In the genomic region with DNA sequence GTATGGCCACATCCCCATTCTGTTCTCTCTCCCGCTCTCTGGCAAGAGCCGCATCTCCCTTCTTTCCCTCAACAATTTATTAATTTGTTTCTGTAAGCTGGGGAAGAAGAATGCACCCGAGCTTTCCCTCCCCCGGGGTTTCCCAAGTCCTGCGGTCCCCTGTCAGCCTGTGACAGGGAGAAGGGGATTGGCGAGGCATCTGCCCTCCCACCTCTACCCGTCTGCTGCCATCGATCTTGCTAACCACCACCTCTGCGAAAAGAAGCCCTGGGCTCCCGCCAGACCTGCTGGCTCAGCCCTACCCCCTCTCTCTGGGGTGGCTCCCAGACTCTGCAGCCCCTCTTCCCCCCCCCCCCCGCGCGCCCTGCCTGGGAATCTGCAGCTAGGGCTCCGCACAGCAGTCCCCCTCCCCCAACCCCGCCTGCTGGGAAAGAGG, we compare ENCODE assay signal across 8 mouse cellular contexts. TPM values are rescaled to one million over a fixed set of nuclear protein-coding genes. Genes with fewer than 3 reads are reported as not detected.
DNase-seq lines count a peak whose midpoint lies in the region; ATAC-seq lines count a peak whose summit lies in the region.
"Had no signal": no experiment of that assay in that cellular context is flagged by ENCODE, and none has a peak within 500 bp of the region (broad histone marks: within the 10 kb centered on the region; RNA-seq: fewer than 3 reads in every experiment).

No protein-coding gene starts in this region.

- intact Hi-C loops in left cerebral cortex, postnatal 4 days (cut with DNase I) = no loop called here

- no peak for DNase-seq in liver, embryonic 11.5 days (ENCODE audit: low spot score)
- no peak for DNase-seq in liver
- DNase-seq in frontal cortex, postnatal 10 days (ENCODE audit: low spot score in 2 of 2) = peak; percentile 63
- peak; percentile 52 for DNase-seq in left cerebral cortex, postnatal 4 days
- peak; percentile 56 to 65 for DNase-seq in right cerebral cortex, postnatal 36 days (ENCODE audit: low spot score in 2 of 2)
- DNase-seq in kidney, postnatal 10 days = no peak

- no peak overlapping the region for H3K27ac ChIP-seq in liver, embryonic 11.5 days (ENCODE audit: low read depth, low read length)

- H3K4me3 ChIP-seq in liver, embryonic 11.5 days (ENCODE audit: low read depth, low read length) = no peak overlapping the region

- no peak for ATAC-seq in liver, embryonic 11.5 days (replicated peaks; ENCODE audit: low FRiP score)
- no peak for ATAC-seq in megakaryocyte-erythroid progenitor cell, adult 5-6 weeks (replicated peaks; ENCODE audit: low FRiP score, low TSS enrichment, poor library complexity, severe bottlenecking)

- no peaks in the 10 kb centered on the region for H3K9me3 ChIP-seq in liver, embryonic 11.5 days (ENCODE audit: control insufficient read depth, low read length)

- 4% methylated on average over 12 of the region's 15 CpGs for WGBS in liver, embryonic 11.5 days

- H3K9ac ChIP-seq in liver, embryonic 11.5 days (ENCODE audit: low read depth, low read length) = no peak overlapping the region

- peak overlapping the region; percentile 23 for H3K4me2 ChIP-seq in liver, embryonic 11.5 days

- peaks cover 11% of the 10 kb centered on the region for H3K4me1 ChIP-seq in liver, embryonic 11.5 days (replicated peaks; ENCODE audit: control insufficient read depth, insufficient read depth, low read length)

- peaks cover 63% of the 10 kb centered on the region for H3K27me3 ChIP-seq in liver, embryonic 11.5 days (replicated peaks; ENCODE audit: control insufficient read depth, insufficient read depth, low read length)

- H3K36me3 ChIP-seq in liver, embryonic 11.5 days (ENCODE audit: control insufficient read depth, insufficient read depth, low read length) = no peaks in the 10 kb centered on the region

RNA-seq across cellular contexts. Expression of gene Fxyd7, which starts 1.4 kb away (rescaled TPM):
- 1.9 and 2.6 TPM in 2 replicates for polyA plus RNA-seq in liver, embryonic 11.5 days (2014; fragmentation: Nextera tagmentation; extraction: Ambion mirVana)
- 100 to 1,000 TPM; 108 to 159 TPM for total RNA-seq in left cerebral cortex, postnatal 4 days (2021)
- total RNA-seq in megakaryocyte-erythroid progenitor cell, adult 5-6 weeks (2014; fragmentation: Nextera tagmentation) = not detected in 2 replicates
- not detected in 2 replicates for total RNA-seq in megakaryocyte-erythroid progenitor cell, adult 5-6 weeks (2017)

RNA-seq across cellular contexts. Expression of gene Fxyd1, which starts 7.1 kb away (rescaled TPM):
- 23.5 and 35.8 TPM in 2 replicates for polyA plus RNA-seq in liver, embryonic 11.5 days (2014; fragmentation: Nextera tagmentation; extraction: Ambion mirVana)
- total RNA-seq in left cerebral cortex, postnatal 4 days (2021) = 1 to 10 TPM; 8.4 to 8.7 TPM
- not detected in 2 replicates for total RNA-seq in megakaryocyte-erythroid progenitor cell, adult 5-6 weeks (2014; fragmentation: Nextera tagmentation)
- not detected in 2 replicates for total RNA-seq in megakaryocyte-erythroid progenitor cell, adult 5-6 weeks (2017)

RNA-seq across cellular contexts. Expression of gene Fxyd5, which starts 7.6 kb away (rescaled TPM):
- 28.1 and 31.1 TPM in 2 replicates for polyA plus RNA-seq in liver, embryonic 11.5 days (2014; fragmentation: Nextera tagmentation; extraction: Ambion mirVana)
- 10 to 100 TPM; 23.5 to 25.4 TPM for total RNA-seq in left cerebral cortex, postnatal 4 days (2021)
- 27.6 and 29.5 TPM in 2 replicates for total RNA-seq in megakaryocyte-erythroid progenitor cell, adult 5-6 weeks (2014; fragmentation: Nextera tagmentation)
- total RNA-seq in megakaryocyte-erythroid progenitor cell, adult 5-6 weeks (2017) = 41.7 and 47.6 TPM in 2 replicates

RNA-seq across cellular contexts. Expression of gene Lgi4, which starts 9.3 kb away (rescaled TPM):
- polyA plus RNA-seq in liver, embryonic 11.5 days (2014; fragmentation: Nextera tagmentation; extraction: Ambion mirVana) = 0.30 and 0.45 TPM in 2 replicates
- total RNA-seq in left cerebral cortex, postnatal 4 days (2021) = 1 to 10 TPM; 2.4 to 2.7 TPM
- total RNA-seq in megakaryocyte-erythroid progenitor cell, adult 5-6 weeks (2014; fragmentation: Nextera tagmentation) = not detected in 2 replicates
- total RNA-seq in megakaryocyte-erythroid progenitor cell, adult 5-6 weeks (2017) = not detected in 2 replicates

RNA-seq across cellular contexts. Expression of gene Fxyd3, which starts 26.6 kb away (rescaled TPM):
- 1.2 and 1.7 TPM in 2 replicates for polyA plus RNA-seq in liver, embryonic 11.5 days (2014; fragmentation: Nextera tagmentation; extraction: Ambion mirVana)
- total RNA-seq in left cerebral cortex, postnatal 4 days (2021) = not detected
- not detected in 2 replicates for total RNA-seq in megakaryocyte-erythroid progenitor cell, adult 5-6 weeks (2014; fragmentation: Nextera tagmentation)
- not detected in 2 replicates for total RNA-seq in megakaryocyte-erythroid progenitor cell, adult 5-6 weeks (2017)
- total RNA-seq: layer of hippocampus, postnatal 25 days had no signal

Comparison
In these comparisons a context has a peak if more than half of its experiments do, and no peak if none do; other contexts are left out.
1. DNase-seq: peak in frontal cortex, postnatal 10 days (2 of 2), left cerebral cortex, postnatal 4 days (single experiment) and right cerebral cortex, postnatal 36 days (2 of 2); none in liver, embryonic 11.5 days (single experiment), liver (single experiment) and kidney, postnatal 10 days (single experiment).
2. RNA of gene Fxyd7, which starts 1.4 kb away (total RNA-seq): 108 to 159 TPM in left cerebral cortex, postnatal 4 days; not detected in megakaryocyte-erythroid progenitor cell, adult 5-6 weeks; every median in the first group is over 100 times any median in the second.
3. RNA of gene Fxyd1, which starts 7.1 kb away (total RNA-seq): 8.4 to 8.7 TPM in left cerebral cortex, postnatal 4 days; not detected in megakaryocyte-erythroid progenitor cell, adult 5-6 weeks; every median in the first group is over 4 times any median in the second.